Mouse (Mus musculus) heart, embryonic 10.5 days (tissue): ENCODE data around the gene Lrrc58. TPM values are rescaled to one million over a fixed set of nuclear protein-coding genes. Genes with fewer than 3 reads are reported as not detected.
A peak's percentile ranks its signal among the peaks of the same experiment; 100 is the strongest.

Experiments used
- DNase-seq: peaks from one replicate; pipeline ENCODE4 v3.0.0-alpha.2; 2017; ENCODE audit warnings: low spot score
- H3K27ac ChIP-seq: fragments of 300-500 bp; sonication (generic); 2 replicates; pipeline ENCODE4 v1.5.1; 2016; ENCODE audit warnings: mild to moderate bottlenecking
- H3K27me3 ChIP-seq: fragments of 300-500 bp; sonication (generic); 2 replicates; pipeline ENCODE4 v1.6.1; 2016; ENCODE audit warnings: mild to moderate bottlenecking; ENCODE audit not compliant: poor library complexity, insufficient read depth, severe bottlenecking
- H3K36me3 ChIP-seq: fragments of 300-500 bp; sonication (generic); 2 replicates; pipeline ENCODE4 v1.6.1; 2016; ENCODE audit warnings: mild to moderate bottlenecking, moderate library complexity
- H3K4me1 ChIP-seq: fragments of 300-500 bp; sonication (generic); 2 replicates; pipeline ENCODE4 v1.6.1; 2016; ENCODE audit warnings: mild to moderate bottlenecking
- H3K4me3 ChIP-seq: fragments of 300-500 bp; sonication (generic); 2 replicates; pipeline ENCODE4 v1.5.1; 2016; ENCODE audit warnings: mild to moderate bottlenecking, moderate library complexity
- H3K9me3 ChIP-seq: fragments of 300-500 bp; sonication (generic); 2 replicates; pipeline ENCODE4 v1.6.1; 2016; ENCODE audit warnings: mild to moderate bottlenecking, moderate library complexity
- WGBS: fragments of 180-500 bp; shearing (Covaris S2); methylation state at CpG from one replicate; pipeline ENCODE4 v1.1.7; 2016; 5-methylcytosine and 5-hydroxymethylcytosine counted together
- polyA plus RNA-seq: library from polyadenylated mRNA; unstranded; fragments of >200 nt; fragmentation: Nextera tagmentation; extraction: Ambion mirVana; gene quantifications from 2 replicates; pipeline ENCODE4 v1.2.1, GENCODE M21; 2016

Gene Lrrc58
- 42.8 and 48.3 TPM in 2 replicates for polyA plus RNA-seq

DNA sequence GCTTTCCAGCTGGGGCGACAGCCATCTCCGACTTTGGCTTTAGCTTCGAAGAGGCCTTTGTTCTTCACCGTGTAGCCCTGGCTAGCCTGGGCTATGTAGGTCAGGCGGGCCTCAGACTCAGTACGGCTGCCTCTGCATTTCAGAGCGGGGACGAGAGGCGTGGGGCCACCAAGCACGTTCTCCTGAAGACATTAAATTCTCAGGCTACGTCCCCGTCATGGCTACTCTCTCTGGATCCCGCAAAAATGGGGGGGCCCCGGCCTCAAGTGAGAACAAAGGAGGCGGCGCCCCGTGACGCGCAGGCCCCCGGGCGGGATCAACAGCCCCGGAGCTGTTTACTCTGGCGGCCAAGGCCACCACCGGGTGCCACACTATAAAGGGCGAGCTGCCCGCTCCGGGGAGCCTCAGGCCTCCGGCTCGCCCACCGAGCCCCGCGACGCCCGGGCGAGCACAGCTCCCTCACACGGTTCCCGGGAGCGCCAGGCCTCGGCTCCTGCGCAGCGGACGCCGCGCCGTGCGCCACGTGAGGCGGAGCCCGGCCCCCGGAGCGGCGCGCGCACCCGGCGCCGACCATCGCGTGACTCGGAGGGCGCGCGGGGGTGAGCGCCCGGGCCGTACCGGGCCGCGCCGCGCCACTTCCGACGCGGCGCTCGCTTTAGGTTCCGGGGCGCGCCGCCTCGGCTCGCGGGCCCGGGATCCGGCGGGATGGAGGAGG is at the start of gene Lrrc58:
Gene Lrrc58 (plus strand): TSS at position 599 of the 715 bp plus-strand sequence.
- DNase-seq = peak; percentile 85
- Histone ChIP-seq H3K4me1 (peaks cover 19% of the 10 kb centered on the region), H3K36me3 (peaks cover 14% of the 10 kb centered on the region; the same call in 1 of the 2 replicates), H3K9me3 (no peaks in the 10 kb centered on the region), H3K27me3 (no peaks in the 10 kb centered on the region), H3K4me3 (peak within 1 kb of the TSS; percentile 98), H3K27ac (peak within 1 kb of the TSS; percentile 99)
- under 1% methylated on average over 86 of the region's 86 CpGs for WGBS

DNA sequence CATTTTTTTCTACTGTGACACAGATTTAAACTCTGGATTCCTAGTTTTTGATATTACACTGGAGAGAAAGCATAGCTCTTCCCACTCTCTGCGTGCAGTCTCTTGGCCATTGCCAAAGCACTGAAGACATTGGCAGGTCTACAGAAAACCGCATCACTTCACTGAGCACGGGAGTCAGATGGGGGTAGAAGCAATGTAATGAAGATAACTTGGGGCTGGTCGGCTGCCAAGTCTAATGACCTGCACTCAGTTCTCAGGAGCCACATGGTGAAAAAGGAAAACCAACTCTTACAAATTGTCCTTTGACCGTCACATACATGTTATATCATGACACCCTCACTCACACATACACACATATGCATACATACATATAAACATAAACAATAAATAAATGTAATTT is 44.2 kb upstream of the Lrrc58 start:
- 77% methylated on average over 5 of the region's 5 CpGs for WGBS
- Histone ChIP-seq H3K9me3 (no peaks in the 10 kb centered on the region), H3K27me3 (no peaks in the 10 kb centered on the region), H3K4me3 (no peak overlapping the region), H3K36me3 (peaks cover 100% of the 10 kb centered on the region), H3K27ac (no peak overlapping the region), H3K4me1 (no peaks in the 10 kb centered on the region)
- DNase-seq = no peak

DNA sequence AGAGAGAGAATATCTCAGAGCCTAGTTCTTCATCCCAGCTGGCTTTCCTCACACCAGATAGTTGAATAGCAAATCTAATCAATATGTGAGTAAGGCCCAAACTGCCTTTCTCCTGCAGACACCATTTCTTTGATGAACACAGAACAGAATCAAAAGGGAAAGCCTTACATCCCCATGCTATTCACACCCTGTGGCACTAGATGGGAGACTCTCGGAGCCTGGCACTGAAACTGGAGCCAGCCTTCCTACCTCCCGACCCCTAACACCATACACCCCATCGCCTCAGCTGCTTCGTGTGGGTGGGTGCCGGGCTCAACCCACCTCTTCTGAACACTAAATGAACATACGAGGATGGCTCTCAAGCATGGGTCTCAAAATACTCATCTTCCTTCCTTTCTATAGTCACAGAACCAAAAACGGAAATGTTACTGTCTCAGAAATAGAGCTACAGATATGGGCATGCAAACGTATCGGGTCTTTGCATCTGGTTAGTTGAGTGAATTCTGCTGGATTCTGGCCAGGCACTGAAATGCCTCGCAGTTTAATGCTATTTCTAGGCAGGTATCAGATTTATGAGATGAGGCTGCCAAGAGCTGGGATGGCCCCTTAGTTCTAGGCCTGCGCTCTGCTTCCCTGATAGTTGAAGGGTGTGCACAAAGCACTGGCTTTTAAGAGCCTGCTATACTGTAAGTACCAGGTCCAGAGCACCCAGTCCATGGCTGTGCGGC is 43.2 kb upstream of the Lrrc58 start:
- Histone ChIP-seq H3K36me3 (peaks cover 100% of the 10 kb centered on the region), H3K27me3 (no peaks in the 10 kb centered on the region), H3K27ac (no peak overlapping the region), H3K4me1 (no peaks in the 10 kb centered on the region), H3K9me3 (no peaks in the 10 kb centered on the region), H3K4me3 (no peak overlapping the region)
- DNase-seq = no peak
- 89% methylated on average over 12 of the region's 12 CpGs for WGBS

DNA sequence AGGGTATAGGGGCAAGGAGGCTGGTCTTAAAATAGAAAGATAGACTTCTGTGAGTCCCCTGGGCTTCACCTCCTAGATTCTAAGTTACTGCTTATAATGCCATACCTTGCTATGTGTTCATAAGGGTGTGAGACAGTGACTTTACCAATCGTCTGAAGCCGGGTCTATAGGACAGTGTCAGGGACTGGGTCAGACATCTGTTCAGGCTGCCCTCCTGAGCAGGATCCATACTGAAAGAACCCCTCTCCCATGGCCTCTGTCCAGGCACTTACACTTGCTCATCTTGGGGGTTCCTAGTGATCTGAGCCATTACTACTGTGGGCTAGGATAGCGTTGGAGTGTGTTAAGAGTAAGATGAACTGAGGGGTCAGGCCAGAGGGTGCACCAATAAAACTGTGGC is 41.9 kb upstream of the Lrrc58 start:
- H3K4me1 ChIP-seq = no peaks in the 10 kb centered on the region
- H3K27ac ChIP-seq = no peak overlapping the region
- WGBS = 86% methylated on average over 3 of the region's 3 CpGs
- no peak for DNase-seq
- H3K4me3 ChIP-seq = no peak overlapping the region
- no peaks in the 10 kb centered on the region for H3K9me3 ChIP-seq
- H3K36me3 ChIP-seq = peaks cover 100% of the 10 kb centered on the region
- no peaks in the 10 kb centered on the region for H3K27me3 ChIP-seq

DNA sequence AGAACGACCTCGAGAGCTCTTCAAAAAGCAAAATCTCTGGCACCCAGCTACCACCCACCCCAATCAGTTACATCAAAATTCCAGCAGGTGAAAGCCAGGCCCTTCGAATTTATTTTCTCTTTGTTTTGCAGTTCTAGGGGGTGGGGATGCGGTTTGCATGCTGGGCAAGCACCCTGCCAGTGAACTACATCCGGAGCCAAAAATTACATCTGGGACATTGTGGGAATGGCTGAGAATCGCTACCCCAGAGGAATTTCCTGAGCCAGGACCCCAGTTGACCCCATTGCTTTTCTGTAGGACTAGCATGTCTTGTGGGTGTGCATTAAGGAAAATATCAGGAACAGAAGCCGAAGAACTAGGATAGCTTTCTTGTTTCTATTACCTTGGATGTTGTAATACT is 37.1 kb upstream of the Lrrc58 start:
- Histone ChIP-seq H3K4me1 (no peaks in the 10 kb centered on the region), H3K4me3 (no peak overlapping the region), H3K27ac (no peak overlapping the region), H3K36me3 (peaks cover 93% of the 10 kb centered on the region), H3K27me3 (no peaks in the 10 kb centered on the region), H3K9me3 (no peaks in the 10 kb centered on the region)
- peak; percentile 39 for DNase-seq
- WGBS = 80% methylated on average over 7 of the region's 7 CpGs

DNA sequence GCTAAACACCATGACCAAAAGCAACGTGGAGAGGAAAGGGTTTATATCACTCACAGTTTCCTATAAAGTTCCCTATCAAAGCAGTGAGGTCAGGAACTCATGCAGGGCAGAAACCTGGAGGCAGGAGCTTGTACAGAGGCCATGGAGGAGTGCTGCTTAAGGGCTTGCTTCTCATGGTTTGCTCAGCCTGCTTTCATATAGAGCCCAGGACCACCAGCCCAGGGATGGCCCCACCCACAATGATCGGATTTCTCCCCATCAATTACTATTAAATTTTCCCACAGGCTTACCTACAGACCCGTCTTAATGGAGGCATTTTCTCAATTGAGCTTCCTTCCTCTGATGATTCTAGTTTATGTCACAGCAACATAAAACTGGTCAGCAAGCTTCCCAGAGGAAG is 30.6 kb upstream of the Lrrc58 start:
- no peaks in the 10 kb centered on the region for H3K9me3 ChIP-seq
- 66% methylated on average over 3 of the region's 3 CpGs for WGBS

DNA sequence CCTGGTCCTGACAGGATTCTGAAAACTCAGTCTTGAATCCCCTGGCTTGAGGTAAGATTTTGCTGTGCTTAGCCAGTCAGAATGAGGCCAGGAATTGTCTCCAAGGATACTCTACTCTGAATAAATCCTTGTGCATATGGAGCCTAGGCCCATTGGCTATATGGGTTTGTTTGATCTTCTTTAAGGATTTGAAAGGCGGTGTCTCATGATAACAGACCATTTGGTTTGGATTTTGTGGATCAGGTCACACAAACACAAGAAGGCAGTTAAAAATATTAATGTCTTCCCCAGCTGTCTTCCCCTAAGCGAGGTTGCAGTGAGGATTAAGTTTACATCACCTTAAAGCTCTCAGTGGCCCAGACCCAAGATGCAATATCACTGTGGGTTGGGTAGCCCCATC is 25.8 kb upstream of the Lrrc58 start:
- peaks cover 23% of the 10 kb centered on the region for H3K4me1 ChIP-seq
- no peaks in the 10 kb centered on the region for H3K9me3 ChIP-seq
- no peak overlapping the region for H3K27ac ChIP-seq
- DNase-seq = no peak
- H3K36me3 ChIP-seq = peaks cover 1% of the 10 kb centered on the region
- H3K4me3 ChIP-seq = no peak overlapping the region
- no peaks in the 10 kb centered on the region for H3K27me3 ChIP-seq
- WGBS = 81% methylated on average over 2 of the region's 2 CpGs

More for the DNA sequence above, 30.6 kb upstream of the Lrrc58 start:
- Histone ChIP-seq H3K4me3 (no peak overlapping the region), H3K4me1 (no peaks in the 10 kb centered on the region), H3K36me3 (peaks cover 43% of the 10 kb centered on the region), H3K27me3 (no peaks in the 10 kb centered on the region), H3K27ac (no peak overlapping the region)
- no peak for DNase-seq

DNA sequence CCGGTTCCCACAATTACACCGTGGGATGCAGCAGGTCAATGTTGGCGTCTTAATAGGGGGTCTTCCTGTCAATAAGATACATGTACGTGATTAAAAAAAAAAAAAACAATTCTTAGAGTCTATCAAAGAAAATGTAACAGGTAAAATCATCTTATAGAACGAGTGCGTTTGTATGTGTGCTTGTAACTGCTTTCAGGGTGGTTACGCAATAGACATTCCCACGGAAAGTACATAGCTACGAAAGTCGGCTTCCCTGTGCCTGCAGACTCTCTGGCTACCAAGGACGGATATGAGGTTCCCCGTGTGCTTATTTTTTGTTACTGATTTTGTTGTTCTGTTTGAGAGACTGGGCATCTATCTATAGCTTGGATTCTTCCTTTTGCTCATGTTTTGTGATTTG is 24.4 kb upstream of the Lrrc58 start:
- Histone ChIP-seq H3K9me3 (no peaks in the 10 kb centered on the region), H3K27ac (no peak overlapping the region), H3K4me3 (no peak overlapping the region), H3K27me3 (no peaks in the 10 kb centered on the region), H3K4me1 (peaks cover 23% of the 10 kb centered on the region), H3K36me3 (no peaks in the 10 kb centered on the region)
- 73% methylated on average over 12 of the region's 12 CpGs for WGBS
- no peak for DNase-seq

DNA sequence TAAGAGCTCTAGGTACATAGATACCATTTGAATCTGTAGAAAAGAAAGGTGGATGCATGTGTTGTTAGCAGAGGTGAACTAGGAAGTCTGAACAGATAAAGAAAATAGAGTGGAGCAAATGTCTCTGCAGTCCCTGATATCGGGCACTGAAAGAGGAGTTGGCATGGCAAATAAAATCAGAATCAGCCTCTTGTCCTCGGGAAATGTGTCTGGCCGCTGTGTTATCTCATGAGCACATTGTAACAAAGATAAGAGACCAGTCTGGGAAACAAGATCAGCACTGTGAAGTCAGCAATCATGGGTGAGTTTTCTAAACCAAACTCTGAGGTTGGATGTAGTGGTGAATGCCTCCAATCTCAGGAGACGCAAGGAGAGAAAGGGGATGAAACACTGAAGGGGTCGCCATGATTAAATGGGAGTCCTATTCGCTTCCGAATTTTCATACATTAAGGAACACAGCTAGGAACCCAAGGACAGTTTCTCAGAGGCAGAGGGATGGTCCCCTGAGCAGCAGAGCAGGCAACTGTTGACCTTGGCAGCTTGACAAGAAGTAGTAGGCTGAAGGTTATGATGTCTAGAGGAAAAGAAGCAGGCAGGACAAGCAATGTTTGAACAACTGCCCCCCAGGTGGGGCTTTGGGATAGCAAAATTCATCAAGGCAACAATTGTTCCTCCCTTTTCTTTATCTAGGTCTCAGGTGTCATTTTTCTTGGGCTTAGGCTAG is 22.8 kb upstream of the Lrrc58 start:
- DNase-seq = no peak
- H3K9me3 ChIP-seq = no peaks in the 10 kb centered on the region
- H3K36me3 ChIP-seq = no peaks in the 10 kb centered on the region
- H3K27me3 ChIP-seq = no peaks in the 10 kb centered on the region
- H3K4me3 ChIP-seq = no peak overlapping the region
- H3K27ac ChIP-seq = 0 out of 2 replicates have a peak overlapping the region, but pooled peaks have one; percentile 47
- 36% methylated on average over 7 of the region's 7 CpGs for WGBS
- peaks cover 26% of the 10 kb centered on the region for H3K4me1 ChIP-seq

DNA sequence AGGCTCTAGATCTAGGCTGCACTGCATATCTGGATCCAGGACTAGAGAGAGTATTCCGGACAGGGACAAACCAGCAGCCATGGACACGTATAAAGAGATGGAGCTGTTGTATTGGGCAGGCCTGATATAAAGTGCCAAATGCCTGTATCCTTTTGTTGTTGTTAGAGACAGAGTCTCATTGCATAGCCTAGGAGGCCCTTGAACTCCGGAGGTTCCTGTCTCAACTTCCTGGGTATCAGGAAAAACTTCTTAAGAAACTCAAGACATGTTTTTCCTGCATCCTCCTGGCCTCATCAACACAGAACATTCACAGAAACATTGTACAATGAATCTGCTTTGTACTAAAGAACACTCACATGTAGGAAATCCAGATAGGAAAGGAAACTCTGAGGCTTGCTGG is 21.1 kb upstream of the Lrrc58 start:
- no peak for DNase-seq
- Histone ChIP-seq H3K9me3 (no peaks in the 10 kb centered on the region), H3K36me3 (no peaks in the 10 kb centered on the region), H3K4me1 (peaks cover 31% of the 10 kb centered on the region), H3K4me3 (no peak overlapping the region), H3K27ac (no peak overlapping the region), H3K27me3 (no peaks in the 10 kb centered on the region)
- WGBS = 71% methylated on average over 3 of the region's 3 CpGs

DNA sequence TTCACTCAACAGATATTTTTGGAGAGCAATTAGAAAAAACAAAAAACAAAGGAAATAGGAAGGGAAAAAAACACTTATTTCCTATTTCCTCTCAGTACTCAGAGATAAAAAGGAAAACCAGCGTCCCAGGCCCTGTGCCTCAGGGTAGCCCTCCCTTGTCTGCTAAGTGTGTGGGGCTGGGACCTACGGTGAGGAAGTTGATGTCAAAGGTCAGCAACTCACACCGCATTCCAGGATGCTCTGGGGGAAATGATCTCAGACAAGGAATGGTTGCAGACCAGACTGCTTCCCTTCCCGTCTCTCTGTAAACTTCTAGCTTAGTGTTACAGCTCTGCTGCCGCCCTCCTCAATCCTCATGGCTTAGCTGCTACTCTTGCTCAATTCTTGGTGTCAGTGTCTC is 16.8 kb upstream of the Lrrc58 start:
- H3K27ac ChIP-seq = peak overlapping the region; percentile 67; the same call in 1 of the 2 replicates
- 14% methylated on average over 5 of the region's 5 CpGs for WGBS
- no peak for DNase-seq
- H3K9me3 ChIP-seq = no peaks in the 10 kb centered on the region
- no peaks in the 10 kb centered on the region for H3K27me3 ChIP-seq
- H3K4me1 ChIP-seq = peaks cover 44% of the 10 kb centered on the region
- H3K36me3 ChIP-seq = no peaks in the 10 kb centered on the region
- no peak overlapping the region for H3K4me3 ChIP-seq

DNA sequence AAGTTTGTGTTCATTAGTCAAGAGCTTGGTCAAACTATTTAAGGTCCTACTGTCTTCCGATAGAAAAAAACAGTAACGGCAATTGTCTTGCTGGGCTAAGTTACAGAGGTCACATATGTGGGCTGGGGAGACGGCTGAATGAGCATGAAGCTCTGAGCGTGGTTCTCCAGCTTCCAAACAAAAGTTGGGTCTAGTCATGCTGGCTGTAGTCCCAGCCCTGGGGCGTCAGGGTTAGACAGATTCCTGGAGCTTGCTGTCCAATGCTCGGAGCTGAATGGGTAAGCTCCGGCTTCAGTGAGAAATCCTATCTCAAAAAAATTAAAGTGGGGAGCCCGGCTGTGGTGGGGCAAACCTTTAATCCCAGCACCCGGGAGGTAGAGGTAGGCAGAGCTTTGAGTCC is 14.9 kb upstream of the Lrrc58 start:
- WGBS = 77% methylated on average over 9 of the region's 9 CpGs
- no peaks in the 10 kb centered on the region for H3K9me3 ChIP-seq
- H3K4me3 ChIP-seq = no peak overlapping the region
- no peaks in the 10 kb centered on the region for H3K36me3 ChIP-seq
- H3K27ac ChIP-seq = no peak overlapping the region
- DNase-seq = no peak
- H3K27me3 ChIP-seq = no peaks in the 10 kb centered on the region
- H3K4me1 ChIP-seq = peaks cover 50% of the 10 kb centered on the region

DNA sequence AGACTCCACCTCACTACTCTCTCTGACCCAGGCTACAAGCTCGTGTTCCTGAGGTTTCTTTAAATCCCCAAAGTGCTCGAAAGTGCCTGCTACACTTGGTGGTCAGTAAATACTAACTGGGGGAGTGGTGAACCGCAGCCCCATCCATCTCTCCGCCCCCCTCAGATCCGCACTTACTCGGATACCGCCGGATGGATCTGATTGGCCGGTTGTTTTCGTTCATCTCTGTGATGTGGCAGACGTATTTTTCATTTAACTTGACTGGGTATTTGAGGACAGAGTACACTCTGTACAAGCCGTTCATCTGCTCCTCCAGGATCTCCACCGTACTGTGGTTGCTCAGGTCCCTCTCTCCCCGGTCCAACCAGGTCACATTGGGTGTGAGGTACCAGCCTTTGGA is 14.1 kb upstream of the Lrrc58 start:
- no peaks in the 10 kb centered on the region for H3K9me3 ChIP-seq
- H3K4me3 ChIP-seq = 0 out of 2 replicates have a peak overlapping the region, but pooled peaks have one; percentile 4
- WGBS = 51% methylated on average over 14 of the region's 14 CpGs
- peaks cover 50% of the 10 kb centered on the region for H3K4me1 ChIP-seq
- no peaks in the 10 kb centered on the region for H3K27me3 ChIP-seq
- H3K36me3 ChIP-seq = no peaks in the 10 kb centered on the region
- H3K27ac ChIP-seq = peak overlapping the region; percentile 37; the same call in 1 of the 2 replicates
- DNase-seq = no peak
